Mouse (Mus musculus): ENCODE data around the gene Mag. TPM values are rescaled to one million over a fixed set of nuclear protein-coding genes. Genes with fewer than 3 reads are reported as not detected.

Mag gene
- 1.0 and 1.7 TPM in 2 replicates for polyA plus RNA-seq (2014; fragmentation: Nextera tagmentation; extraction: Ambion mirVana)

- Histone ChIP-seq H3K4me3 (ENCODE audit: low read depth, low read length) (no peak within 1 kb of the TSS), H3K4me1 (ENCODE audit: control insufficient read depth, insufficient read depth, low read length) (no peaks in the 10 kb centered on the region), H3K9ac (ENCODE audit: low read length) (no peak within 1 kb of the TSS), H3K27ac (ENCODE audit: low read depth, low read length) (no peak within 1 kb of the TSS), H3K36me3 (ENCODE audit: control insufficient read depth, insufficient read depth, low read length) (no peaks in the 10 kb centered on the region), H3K27me3 (replicated peaks; ENCODE audit: control insufficient read depth, insufficient read depth, low read length) (no peaks in the 10 kb centered on the region), H3K4me2 (ENCODE audit: low read length) (no peak within 1 kb of the TSS), H3K9me3 (replicated peaks; ENCODE audit: control insufficient read depth, low read length) (no peaks in the 10 kb centered on the region)
- ATAC-seq (no peak), DNase-seq (ENCODE audit: low spot score) (no peak)
- 77% methylated on average over 8 of the region's 8 CpGs for WGBS
Measured at GRCm38 (mm10) chr7:30914732-30915131, at the start of gene Mag. Gene Mag (minus strand): TSS chr7:30914873.

DNA sequence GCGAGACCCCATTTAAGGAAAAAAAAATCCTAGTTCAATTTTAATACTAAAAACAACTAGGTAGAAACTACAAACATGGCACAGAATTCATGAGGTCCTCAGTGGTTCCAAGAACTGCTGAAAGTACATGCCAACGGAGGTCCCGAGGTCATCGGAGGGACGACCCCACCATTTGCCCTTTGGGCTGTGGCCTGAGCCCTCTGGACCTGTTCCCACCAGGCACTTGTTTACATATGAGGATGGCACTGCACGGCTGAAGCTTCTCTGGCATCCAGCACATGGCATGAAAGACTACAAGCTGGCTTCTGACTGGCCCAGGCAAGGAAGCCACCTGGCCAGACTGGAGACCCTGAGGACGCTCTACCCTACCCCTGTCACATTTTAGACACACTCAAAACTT, 49.7 kb upstream of the Mag start:
- Histone ChIP-seq H3K4me3 (ENCODE audit: low read depth, low read length) (no peak overlapping the region), H3K36me3 (ENCODE audit: control insufficient read depth, insufficient read depth, low read length) (0 out of 2 replicates have a peak, but pooled peaks cover 5% of the 10 kb centered on the region), H3K9ac (ENCODE audit: low read length) (no peak overlapping the region), H3K27ac (ENCODE audit: low read depth, low read length) (no peak overlapping the region), H3K27me3 (replicated peaks; ENCODE audit: control insufficient read depth, insufficient read depth, low read length) (no peaks in the 10 kb centered on the region), H3K4me2 (ENCODE audit: low read length) (no peak overlapping the region), H3K9me3 (replicated peaks; ENCODE audit: control insufficient read depth, low read length) (no peaks in the 10 kb centered on the region), H3K4me1 (ENCODE audit: control insufficient read depth, insufficient read depth, low read length) (no peaks in the 10 kb centered on the region)
- 95% methylated on average over 7 of the region's 7 CpGs for WGBS
- no peak for DNase-seq (ENCODE audit: low spot score)
- no peak for ATAC-seq

DNA sequence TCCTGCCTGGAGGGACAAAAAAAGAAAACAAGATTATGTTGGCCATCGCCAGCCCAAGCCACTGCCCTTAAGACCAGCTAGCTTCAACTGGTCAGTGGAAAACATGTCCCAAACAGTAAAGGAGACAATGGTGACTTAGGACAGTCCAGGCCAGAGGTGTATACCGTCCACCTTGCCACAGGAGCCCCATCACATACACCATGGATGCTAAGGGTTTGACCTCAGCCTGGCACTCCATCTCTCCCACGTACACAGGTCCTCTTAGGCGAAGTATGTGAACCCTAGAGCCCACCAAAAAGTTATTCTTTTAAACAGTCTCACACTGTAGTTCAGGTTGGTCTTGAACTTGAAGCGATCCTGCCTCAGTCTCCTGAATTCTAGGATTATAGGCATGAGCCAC, 48.2 kb upstream of the Mag start:
- no peak overlapping the region for H3K27ac ChIP-seq (ENCODE audit: low read depth, low read length)
- 0 out of 2 replicates have a peak, but pooled peaks cover 8% of the 10 kb centered on the region for H3K36me3 ChIP-seq (ENCODE audit: control insufficient read depth, insufficient read depth, low read length)
- H3K9me3 ChIP-seq (replicated peaks; ENCODE audit: control insufficient read depth, low read length): no peaks in the 10 kb centered on the region
- peaks cover 6% of the 10 kb centered on the region for H3K4me1 ChIP-seq (ENCODE audit: control insufficient read depth, insufficient read depth, low read length)
- DNase-seq (ENCODE audit: low spot score) (no peak), ATAC-seq (no peak)
- H3K4me2 ChIP-seq (ENCODE audit: low read length): no peak overlapping the region
- WGBS: 86% methylated on average over 5 of the region's 5 CpGs
- H3K4me3 ChIP-seq (ENCODE audit: low read depth, low read length): no peak overlapping the region
- no peak overlapping the region for H3K9ac ChIP-seq (ENCODE audit: low read length)
- no peaks in the 10 kb centered on the region for H3K27me3 ChIP-seq (replicated peaks; ENCODE audit: control insufficient read depth, insufficient read depth, low read length)

DNA sequence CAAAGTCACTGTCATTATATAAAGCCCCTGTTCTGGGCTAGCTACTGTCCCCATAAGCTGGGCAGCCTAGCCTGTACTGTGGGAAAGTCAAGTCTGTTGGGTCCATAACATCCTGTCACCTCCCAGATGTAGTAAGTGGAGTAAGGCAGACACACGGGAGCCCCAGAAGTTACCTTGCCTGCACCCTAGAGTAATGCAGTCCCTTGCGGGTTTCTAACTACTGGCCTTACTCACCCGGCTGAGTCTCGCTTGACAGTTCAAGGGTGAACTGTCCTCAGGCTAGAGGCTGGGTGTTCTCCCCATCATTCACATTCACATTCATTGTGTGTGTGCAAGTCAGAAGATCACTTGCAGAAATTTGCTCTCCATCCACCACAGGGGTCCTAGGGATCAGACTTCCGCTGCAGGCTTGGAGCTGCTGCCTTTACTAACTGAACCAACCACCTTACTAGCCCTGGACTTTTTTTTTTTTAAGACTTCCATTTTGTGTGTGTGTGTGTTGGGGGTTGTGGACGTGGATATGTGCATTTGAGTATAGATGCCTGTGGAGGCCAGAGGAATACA, 45.2 kb upstream of the Mag start:
- no peak overlapping the region for H3K9ac ChIP-seq (ENCODE audit: low read length)
- H3K9me3 ChIP-seq (replicated peaks; ENCODE audit: control insufficient read depth, low read length): no peaks in the 10 kb centered on the region
- 91% methylated on average over 6 of the region's 6 CpGs for WGBS
- ATAC-seq (no peak), DNase-seq (ENCODE audit: low spot score) (no peak)
- no peak overlapping the region for H3K4me2 ChIP-seq (ENCODE audit: low read length)
- no peaks in the 10 kb centered on the region for H3K27me3 ChIP-seq (replicated peaks; ENCODE audit: control insufficient read depth, insufficient read depth, low read length)
- peaks cover 14% of the 10 kb centered on the region for H3K4me1 ChIP-seq (ENCODE audit: control insufficient read depth, insufficient read depth, low read length)
- no peak overlapping the region for H3K27ac ChIP-seq (ENCODE audit: low read depth, low read length)
- no peak overlapping the region for H3K4me3 ChIP-seq (ENCODE audit: low read depth, low read length)
- peaks cover 13% of the 10 kb centered on the region for H3K36me3 ChIP-seq (ENCODE audit: control insufficient read depth, insufficient read depth, low read length)

GRCm38 (mm10) chr7:30958866-30959487, 44.3 kb upstream of the Mag start:
- no peak for DNase-seq (ENCODE audit: low spot score)
- no peak for ATAC-seq
- Histone ChIP-seq H3K9ac (ENCODE audit: low read length) (no peak overlapping the region), H3K27me3 (replicated peaks; ENCODE audit: control insufficient read depth, insufficient read depth, low read length) (no peaks in the 10 kb centered on the region), H3K4me3 (ENCODE audit: low read depth, low read length) (no peak overlapping the region), H3K36me3 (ENCODE audit: control insufficient read depth, insufficient read depth, low read length) (peaks cover 22% of the 10 kb centered on the region), H3K4me1 (ENCODE audit: control insufficient read depth, insufficient read depth, low read length) (peaks cover 14% of the 10 kb centered on the region), H3K27ac (ENCODE audit: low read depth, low read length) (no peak overlapping the region), H3K4me2 (ENCODE audit: low read length) (no peak overlapping the region), H3K9me3 (replicated peaks; ENCODE audit: control insufficient read depth, low read length) (no peaks in the 10 kb centered on the region)
- WGBS: 96% methylated on average over 9 of the region's 9 CpGs

GRCm38 (mm10) chr7:30958109-30958865, 43.6 kb upstream of the Mag start:
- no peak for ATAC-seq
- Histone ChIP-seq H3K4me3 (ENCODE audit: low read depth, low read length) (peak overlapping the region; percentile 92), H3K4me1 (ENCODE audit: control insufficient read depth, insufficient read depth, low read length) (peaks cover 14% of the 10 kb centered on the region), H3K36me3 (ENCODE audit: control insufficient read depth, insufficient read depth, low read length) (peaks cover 29% of the 10 kb centered on the region), H3K9ac (ENCODE audit: low read length) (peak overlapping the region; percentile 94), H3K9me3 (replicated peaks; ENCODE audit: control insufficient read depth, low read length) (no peaks in the 10 kb centered on the region), H3K4me2 (ENCODE audit: low read length) (peak overlapping the region; percentile 57), H3K27me3 (replicated peaks; ENCODE audit: control insufficient read depth, insufficient read depth, low read length) (no peaks in the 10 kb centered on the region), H3K27ac (ENCODE audit: low read depth, low read length) (peak overlapping the region; percentile 98)
- DNase-seq (ENCODE audit: low spot score): no peak
- WGBS: 78% methylated on average over 28 of the region's 28 CpGs

GRCm38 (mm10) chr7:30957367-30957783, 42.7 kb upstream of the Mag start:
- peak overlapping the region; percentile 92 for H3K4me3 ChIP-seq (ENCODE audit: low read depth, low read length)
- peak overlapping the region; percentile 98 for H3K27ac ChIP-seq (ENCODE audit: low read depth, low read length)
- WGBS: under 1% methylated on average over 43 of the region's 43 CpGs
- no peaks in the 10 kb centered on the region for H3K9me3 ChIP-seq (replicated peaks; ENCODE audit: control insufficient read depth, low read length)
- peaks cover 38% of the 10 kb centered on the region for H3K36me3 ChIP-seq (ENCODE audit: control insufficient read depth, insufficient read depth, low read length)
- H3K4me1 ChIP-seq (ENCODE audit: control insufficient read depth, insufficient read depth, low read length): peaks cover 14% of the 10 kb centered on the region
- H3K27me3 ChIP-seq (replicated peaks; ENCODE audit: control insufficient read depth, insufficient read depth, low read length): no peaks in the 10 kb centered on the region
- DNase-seq (ENCODE audit: low spot score) (peak; percentile 90), ATAC-seq (peak; percentile 75)
- H3K9ac ChIP-seq (ENCODE audit: low read length): peak overlapping the region; percentile 94
- peak overlapping the region; percentile 57 for H3K4me2 ChIP-seq (ENCODE audit: low read length)

DNA sequence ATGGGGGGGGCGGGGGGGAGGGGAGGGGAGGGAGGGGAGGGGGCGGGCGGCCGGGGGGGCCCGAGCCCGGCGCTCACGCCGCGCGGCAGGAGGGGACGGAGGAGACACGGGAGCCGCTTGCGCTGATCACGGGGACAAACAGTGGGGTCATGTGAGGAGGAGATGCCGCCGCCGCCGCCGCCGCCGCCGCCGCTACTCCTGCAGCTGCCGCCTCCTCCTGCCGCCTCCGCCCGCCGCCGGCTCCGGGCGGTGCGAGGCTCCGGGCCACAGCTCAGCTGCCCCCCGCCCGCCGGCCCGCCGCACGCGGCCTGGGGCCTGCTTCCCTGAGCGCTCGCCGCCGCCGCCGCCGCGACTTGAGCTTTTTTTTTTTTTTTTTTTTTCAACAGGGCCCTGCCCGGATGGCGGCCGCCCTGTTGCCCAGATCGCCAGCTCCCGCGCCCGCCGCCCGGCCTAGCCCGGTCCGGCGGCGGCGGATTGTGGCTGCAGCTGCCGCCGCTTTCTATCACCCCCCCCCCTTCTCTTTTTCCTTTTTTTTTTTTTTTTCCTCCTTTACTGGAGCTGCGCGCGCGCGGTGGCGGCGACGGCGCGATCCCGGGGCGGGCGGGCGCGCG, 42.2 kb upstream of the Mag start, which contains the start of gene Usf2:
TSS of gene Usf2 (minus strand) at position 48 of the 611 bp plus-strand sequence.
- no peaks in the 10 kb centered on the region for H3K9me3 ChIP-seq (replicated peaks; ENCODE audit: control insufficient read depth, low read length)

More for the DNA sequence above, 42.2 kb upstream of the Mag start, which contains the start of gene Usf2:
- Histone ChIP-seq H3K4me2 (ENCODE audit: low read length) (peak within 1 kb of the TSS; percentile 80), H3K27ac (ENCODE audit: low read depth, low read length) (peak within 1 kb of the TSS; percentile 98), H3K4me1 (ENCODE audit: control insufficient read depth, insufficient read depth, low read length) (peaks cover 14% of the 10 kb centered on the region), H3K9ac (ENCODE audit: low read length) (peak within 1 kb of the TSS; percentile 94), H3K27me3 (replicated peaks; ENCODE audit: control insufficient read depth, insufficient read depth, low read length) (no peaks in the 10 kb centered on the region), H3K36me3 (ENCODE audit: control insufficient read depth, insufficient read depth, low read length) (peaks cover 43% of the 10 kb centered on the region), H3K4me3 (ENCODE audit: low read depth, low read length) (peak within 1 kb of the TSS; percentile 92)
- peak; percentile 68 for ATAC-seq
- 0% methylated on average over 18 of the region's 82 CpGs for WGBS
- peak; percentile 86 for DNase-seq (ENCODE audit: low spot score)
